Mouse (Mus musculus) cerebellum, adult (tissue): ENCODE measurements around the gene Kat2a.
A peak's percentile ranks its signal among the peaks of the same experiment; 100 is the strongest.

Experiments used
- ATAC-seq: cut with Nextera tagmentation; 2 replicates; pipeline ENCODE4 v1.9.2; 2017; ENCODE audit warnings: mild to moderate bottlenecking, moderate library complexity, mixed read lengths; ENCODE audit not compliant: insufficient number of reproducible peaks, low FRiP score, low TSS enrichment

Kat2a gene

DNA sequence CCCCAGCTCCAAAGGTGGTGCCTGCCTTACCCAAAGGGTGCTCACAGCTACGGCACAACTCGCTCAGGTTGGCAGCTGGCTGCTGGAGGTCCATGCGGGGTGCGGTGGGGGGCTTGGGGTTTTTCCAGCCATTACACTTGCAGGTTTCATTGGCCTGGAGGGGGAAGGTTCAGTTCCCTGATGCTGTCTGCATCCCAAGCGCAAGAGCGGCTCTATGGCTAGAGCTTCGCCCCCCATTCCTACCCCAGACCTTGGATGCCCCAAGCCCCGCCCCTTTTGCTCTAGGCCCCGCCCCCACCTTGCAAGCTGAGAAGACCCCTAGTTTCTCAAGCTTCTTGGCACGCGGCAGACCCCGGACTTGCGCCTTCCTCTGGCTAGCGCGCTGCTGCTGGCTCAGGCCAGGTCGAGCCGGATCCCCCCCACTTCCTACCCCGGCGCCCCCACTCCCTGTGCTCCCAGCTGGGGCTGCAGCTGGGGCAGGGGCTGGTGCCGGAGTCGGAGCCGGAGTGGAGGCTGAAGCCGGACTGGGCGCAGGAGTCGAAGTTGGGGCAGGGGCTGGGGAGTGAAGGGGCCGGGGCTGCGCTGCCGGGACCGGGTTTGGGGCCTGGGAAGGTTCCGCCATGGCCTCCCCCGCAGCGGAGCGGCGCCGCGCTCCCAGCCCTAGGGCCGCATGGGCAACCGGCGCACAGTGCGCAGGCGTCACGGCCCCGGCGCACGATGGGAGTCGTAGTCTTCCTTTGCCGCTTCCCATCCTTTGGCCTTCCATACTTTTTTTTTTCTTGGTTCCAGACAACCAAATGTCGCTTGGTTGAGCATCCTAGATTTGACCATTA lies at the start of gene Kat2a:
Gene Kat2a, minus strand, starts transcription at position 683 of the 833 bp plus-strand sequence.
- peak; percentile 83; the same call in 1 of the 2 replicates for ATAC-seq

DNA sequence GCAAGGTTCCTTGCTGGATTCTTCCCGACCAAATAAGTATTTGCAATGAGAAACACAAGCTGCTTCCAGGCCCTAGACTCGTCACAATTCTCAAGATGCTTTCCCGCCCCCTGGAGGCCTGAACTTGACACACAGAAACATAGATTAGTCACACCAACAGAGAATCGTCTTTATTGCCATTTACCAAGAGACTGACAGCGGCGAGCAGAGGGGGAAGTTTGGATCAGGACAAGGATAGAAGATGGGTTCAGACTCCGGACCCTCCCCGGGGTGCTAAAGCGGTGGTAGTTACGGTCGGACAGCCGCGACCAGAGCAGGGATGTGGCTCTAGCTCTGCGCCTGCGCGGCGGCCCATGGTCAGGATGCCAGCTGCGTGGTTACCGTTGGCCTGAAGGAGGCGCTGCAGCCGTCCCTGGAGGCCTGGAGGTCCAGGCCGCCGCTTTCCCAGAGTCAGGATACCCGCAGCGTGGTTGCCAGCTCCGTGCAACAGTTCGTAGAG lies 49.3 kb upstream of the Kat2a start:
- peak; percentile 85; the same call in 1 of the 2 replicates for ATAC-seq

DNA sequence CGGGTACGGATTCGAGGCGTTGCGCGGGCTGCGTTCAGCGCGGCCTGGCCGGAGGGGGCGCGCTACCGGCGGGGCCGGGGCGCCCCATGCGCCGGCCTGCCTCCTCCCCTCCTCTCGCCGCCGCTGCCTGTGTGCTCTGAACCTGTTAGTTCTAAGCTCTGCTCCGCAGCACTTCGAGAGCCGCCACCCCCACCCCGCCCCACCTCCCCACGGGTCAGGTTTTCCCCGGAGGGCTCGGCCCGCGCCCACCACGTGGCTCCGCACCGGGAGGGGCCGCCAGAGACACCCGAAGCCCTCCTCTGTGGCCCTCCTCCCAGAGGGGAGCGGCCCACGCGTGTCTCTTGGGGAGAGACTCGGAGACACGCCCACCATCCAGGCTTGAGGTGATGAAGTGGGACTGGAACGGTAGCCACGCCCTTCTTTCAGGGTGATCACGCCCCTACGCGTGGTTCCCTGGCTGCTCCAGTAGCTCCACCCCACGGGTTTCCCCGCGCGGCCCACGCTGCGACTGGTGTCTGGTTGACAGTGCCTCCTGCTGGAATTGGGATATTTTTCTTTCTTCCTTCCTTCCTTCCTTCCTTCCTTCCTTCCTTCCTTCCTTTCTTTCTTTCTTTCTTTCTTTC lies 47.5 kb upstream of the Kat2a start, which contains the start of gene Kcnh4:
Gene Kcnh4, minus strand, starts transcription at position 332 of the 623 bp plus-strand sequence.
- ATAC-seq = no peak

DNA sequence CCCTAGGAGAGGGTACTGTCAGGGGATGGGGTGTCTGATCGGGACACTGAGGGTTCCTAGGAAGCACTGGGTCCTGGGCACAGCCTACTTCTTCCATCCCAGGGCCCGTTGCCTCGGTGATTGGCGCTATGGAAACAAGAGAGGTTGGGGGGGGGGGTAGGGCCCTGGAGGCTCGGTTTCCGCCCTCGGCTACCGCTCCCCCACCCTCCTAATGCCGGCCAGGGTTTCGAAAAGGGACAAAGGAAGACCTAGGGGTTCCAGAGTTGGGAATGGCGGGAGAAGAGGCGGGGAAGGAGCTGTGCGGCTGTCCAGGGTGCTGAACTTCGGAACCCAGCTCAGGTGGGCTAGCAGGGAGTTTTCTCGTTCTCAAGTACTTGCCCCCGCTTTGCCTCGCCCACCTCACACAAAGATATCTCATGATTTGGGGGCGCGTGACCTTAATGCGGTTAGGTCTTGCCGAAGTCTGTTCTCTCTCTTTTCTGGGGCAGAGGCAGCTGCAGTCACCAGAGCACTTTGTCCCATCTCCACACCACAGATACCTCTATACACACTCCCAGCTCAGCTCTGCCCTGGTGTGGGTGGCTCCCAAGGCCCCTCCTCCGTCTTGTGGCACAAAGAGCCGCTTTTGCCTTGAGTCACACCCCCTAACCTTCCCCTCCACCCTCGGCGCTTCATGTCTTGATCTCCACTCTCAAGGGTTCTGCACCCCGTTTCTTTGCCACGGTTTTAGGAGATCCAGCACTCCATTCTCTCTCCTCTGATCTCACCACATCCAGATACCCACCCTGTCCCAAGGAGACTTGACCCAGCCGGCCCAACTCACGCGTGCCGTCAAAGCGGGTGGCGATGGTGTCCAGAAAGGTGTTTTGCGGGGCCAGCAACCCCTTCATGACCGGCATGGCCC lies 46.7 kb upstream of the Kat2a start:
- no peak for ATAC-seq

DNA sequence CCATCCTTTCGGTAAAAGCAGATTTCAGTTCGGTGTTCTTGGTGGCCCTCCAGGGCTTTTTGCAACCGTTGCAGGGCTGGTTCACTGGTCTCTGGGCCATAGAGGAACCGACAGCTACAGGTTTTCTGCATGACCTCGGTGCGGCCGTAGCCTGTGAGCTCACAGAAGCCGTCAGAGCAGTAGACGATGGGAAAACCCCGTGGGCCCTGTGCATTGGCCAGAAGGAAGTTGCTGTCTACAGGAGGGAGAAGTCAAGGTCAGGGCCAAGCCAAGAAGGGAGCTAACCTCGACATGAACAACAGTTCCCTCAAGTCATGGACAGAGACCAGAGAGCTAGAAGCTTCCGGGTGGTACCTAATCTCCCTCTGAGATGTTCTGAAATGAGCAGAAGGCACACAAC lies 45.3 kb upstream of the Kat2a start:
- ATAC-seq = no peak

DNA sequence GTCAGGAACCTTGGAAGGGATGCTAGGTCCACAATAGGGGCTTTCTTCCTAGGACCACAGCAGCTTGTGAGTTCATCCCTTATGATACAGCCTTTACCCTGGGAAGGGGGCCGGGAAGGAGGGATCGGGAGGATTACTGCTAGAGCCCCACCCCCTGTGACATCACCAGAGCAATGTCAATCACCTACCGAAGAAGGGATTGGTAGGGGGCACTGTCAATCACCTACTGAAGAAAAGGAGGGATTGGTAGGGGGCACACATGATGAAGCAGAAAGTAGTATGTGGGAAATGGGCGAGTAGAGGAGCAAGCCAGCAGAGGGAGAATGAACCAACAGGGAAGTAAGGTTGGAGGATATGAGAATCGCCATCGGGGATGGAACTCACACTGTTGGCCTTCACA lies 44.2 kb upstream of the Kat2a start:
- no peak for ATAC-seq

DNA sequence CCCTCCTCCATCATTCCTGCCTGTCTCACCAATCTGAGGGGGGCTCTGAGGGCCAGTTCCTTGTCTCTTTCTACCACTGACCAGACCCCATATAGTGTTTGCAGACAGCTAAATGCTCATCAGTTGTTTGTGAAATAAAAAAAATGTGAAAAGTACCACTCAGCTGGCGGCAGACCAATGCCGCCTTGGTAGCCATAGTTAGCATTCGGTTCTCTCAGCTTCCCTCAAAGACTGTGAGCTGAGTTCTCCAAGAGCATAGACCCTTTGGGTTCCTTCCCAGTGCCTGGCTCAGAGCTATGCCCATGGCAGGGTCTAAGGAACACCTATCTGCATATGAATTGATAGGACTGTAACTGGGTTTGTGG lies 42.4 kb upstream of the Kat2a start:
- no peak for ATAC-seq

DNA sequence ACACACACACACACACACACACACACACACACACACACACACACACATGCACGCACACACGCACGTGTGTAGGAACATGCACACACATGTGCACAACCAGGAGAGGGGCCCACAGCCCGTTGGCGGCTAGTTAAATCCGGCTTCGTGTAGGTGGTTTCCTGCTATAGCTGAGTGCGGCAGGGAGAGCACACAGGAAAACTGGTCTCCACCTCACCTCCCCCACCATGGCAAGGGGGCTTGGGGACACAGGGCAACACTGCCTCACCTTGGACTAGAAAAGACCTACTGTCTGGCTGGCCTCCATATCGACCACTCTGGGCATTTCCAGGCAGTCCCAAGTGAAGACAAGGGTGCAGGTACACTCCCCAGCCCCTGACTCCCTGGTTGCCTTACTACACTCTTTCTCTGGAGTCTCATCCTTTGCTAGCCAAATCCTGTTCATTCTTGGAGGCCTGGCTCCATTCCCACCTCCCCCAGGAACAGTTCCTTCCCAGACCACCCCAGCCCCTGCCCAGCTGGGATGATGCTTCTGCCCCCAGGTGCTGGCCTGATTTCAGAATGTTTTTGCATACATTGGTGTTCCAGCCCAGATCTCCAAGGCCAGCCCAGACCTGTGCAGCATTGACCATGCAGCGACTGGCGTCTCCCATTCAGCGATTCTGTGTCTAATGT lies 41.9 kb upstream of the Kat2a start:
- no peak for ATAC-seq

DNA sequence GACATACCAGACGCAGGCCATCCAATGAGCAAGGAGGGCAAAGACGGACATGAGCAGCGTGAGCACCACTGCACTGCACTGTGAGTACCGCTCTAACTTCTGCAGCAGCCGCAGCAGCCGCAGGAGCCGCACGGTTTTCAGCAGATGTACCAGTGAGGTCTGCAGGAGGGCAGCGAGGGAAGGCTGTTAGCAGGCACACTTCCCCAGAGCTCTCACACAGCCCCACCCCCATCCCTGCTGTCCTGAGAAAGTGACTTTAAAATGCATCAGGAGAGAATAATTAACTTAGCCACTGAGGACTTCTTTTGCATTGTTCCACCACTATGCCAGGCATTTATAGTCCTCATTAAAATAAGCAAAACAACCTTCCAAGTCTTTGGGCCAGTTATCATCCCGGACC lies 40.0 kb upstream of the Kat2a start:
- ATAC-seq = no peak

DNA sequence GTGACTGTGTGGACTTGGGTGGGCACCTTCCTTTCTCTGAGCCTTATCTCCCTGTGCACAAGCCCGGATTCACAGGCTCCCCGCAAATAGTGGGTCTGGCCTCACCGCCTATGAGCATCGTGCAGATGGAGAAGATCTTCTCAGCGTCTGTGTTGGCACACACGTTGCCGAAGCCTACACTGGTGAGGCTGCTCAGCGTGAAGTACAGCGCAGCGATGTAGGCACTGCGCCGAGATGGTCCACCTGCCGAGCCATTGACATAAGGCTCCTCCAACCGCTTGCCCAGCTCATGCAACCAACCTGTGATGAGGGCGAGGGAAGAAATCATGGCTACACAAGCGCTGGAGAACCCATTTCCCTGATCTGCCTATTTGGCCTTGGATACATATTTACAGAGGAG lies 37.9 kb upstream of the Kat2a start:
- no peak for ATAC-seq

DNA sequence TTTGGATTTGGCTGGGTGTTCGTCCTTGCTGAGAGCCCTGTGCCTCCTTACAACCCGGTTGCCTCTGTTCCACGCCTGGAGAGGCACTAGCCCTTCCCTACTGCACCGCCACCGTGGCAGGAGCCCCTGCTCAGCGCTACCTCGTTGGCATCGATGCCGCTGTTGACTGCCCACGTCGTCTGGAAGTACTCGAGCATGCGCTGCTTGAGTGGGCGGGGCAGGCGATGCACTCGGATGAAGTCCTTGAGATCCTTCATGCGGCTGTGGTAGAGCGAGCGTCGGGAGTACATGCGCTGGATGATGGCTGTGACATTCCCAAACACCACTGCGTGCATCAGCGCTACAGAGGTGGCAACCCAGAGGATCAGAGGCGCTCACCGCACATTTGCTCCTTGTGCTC lies 37.2 kb upstream of the Kat2a start:
- no peak for ATAC-seq

DNA sequence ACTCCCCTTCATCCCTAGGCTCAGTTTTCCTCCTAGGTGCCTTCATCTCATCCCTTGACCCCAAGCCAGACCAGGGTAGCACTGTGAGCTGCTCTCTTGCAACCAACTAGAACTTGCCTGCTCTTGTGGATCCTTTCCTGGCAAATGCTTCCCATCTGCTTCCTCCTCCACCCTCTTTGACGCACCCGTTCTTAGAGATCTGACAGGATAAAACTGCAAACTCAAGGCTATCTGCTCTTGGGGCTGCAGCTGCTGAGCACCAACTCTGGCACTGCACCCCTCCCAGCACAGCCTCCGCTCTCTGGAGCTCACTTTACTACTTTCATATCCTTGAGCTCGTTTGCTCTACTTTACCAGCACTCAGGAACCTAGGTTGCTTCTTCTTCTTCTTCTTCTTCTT lies 36.4 kb upstream of the Kat2a start:
- ATAC-seq = no peak

DNA sequence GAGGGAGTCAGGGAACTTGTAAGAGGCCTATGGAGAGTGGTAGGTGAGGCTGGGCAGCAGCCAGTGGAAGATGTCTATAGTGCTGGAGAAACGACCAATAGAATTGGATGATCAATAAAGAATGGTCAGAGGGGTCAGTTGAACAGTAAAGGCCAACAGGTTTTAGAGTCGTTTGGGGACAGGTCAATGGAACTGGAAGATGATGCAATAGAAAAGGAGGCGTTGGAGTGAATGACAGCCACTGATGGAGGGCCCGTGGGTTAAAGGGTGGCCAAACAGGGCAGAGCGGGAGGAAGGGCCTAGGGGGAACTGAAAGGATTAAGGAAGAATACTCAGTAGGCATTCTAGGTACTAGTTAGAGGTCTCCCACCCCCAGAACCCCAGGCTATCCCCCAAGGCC lies 34.8 kb upstream of the Kat2a start:
- ATAC-seq = no peak

DNA sequence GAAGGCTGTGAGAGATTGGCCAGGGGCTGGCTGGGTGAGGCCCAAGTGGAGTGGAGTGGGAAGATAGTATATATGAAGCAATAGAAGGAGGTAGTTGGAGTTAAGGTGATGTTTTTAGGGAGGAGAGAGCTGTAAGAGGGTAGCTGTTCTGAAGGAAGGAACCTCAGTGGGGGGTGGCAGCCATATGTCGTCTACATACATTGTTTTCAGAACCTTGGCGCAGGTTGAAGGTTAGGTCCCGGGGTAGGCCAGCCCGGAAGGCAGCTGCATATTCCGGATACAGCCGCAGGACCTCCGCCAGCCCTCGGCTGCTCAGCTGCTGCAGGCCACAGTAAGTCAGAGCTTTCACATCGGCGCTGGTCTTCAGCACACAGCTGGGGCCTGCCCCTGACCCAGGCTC lies 34.3 kb upstream of the Kat2a start:
- no peak for ATAC-seq

DNA sequence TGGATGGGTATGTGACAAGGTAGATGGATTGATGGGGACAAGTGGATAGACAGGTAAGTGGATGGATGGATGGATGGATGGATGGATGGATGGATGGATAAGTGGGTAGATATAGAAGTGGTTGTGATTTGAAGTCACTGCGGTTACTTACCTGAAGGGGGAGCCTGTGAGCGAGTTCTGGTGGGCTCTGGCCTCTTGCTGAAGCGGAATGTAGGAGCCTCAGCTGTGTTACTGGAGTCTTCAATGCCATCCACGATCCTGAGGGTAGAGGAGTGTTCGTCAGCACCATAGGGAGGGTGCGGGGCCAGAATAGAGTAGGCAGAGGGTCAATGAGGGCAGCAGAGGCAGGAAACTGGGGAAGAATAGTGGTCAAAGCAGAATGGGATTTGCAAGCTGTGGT lies 32.8 kb upstream of the Kat2a start:
- ATAC-seq = no peak

DNA sequence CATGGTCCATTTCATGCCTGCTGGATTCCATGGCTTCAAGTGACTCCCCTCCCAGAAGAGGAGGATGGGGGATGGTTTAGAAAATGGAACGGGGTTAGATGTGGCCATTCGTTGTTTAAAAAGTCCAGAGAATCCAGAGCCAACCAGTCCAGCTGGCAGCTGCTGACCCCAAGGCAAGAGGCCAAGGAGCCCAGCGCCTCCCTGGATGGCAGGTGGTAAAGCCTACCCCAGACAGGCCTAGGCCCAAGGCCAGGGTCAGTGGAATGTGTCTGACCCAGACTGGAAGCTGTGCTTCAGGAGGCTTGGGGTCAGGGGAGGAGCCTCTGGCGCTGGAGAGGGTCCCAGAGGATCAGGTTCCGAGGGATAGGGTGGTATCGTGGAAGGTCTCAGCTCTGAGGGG lies 29.1 kb upstream of the Kat2a start:
- no peak for ATAC-seq

DNA sequence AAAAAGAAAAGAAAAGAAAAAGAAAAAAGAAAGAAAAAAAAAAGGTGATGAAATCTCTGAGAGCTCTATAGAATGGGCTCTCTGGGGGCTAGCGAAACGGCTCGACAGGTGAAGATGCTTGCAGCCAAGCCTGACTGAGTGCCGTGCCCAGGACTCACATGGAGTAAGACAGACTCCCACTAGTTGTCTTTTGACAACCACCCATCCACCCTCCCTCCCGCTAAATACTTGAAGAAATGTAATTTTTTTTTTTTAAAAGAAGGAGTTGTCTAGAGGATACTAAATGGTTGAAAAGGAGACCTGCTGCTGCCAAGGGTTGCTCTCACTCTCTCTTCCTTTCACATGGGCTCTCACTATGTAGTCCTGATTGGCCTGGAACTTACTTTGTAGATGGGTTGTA lies 26.5 kb upstream of the Kat2a start:
- ATAC-seq = no peak

DNA sequence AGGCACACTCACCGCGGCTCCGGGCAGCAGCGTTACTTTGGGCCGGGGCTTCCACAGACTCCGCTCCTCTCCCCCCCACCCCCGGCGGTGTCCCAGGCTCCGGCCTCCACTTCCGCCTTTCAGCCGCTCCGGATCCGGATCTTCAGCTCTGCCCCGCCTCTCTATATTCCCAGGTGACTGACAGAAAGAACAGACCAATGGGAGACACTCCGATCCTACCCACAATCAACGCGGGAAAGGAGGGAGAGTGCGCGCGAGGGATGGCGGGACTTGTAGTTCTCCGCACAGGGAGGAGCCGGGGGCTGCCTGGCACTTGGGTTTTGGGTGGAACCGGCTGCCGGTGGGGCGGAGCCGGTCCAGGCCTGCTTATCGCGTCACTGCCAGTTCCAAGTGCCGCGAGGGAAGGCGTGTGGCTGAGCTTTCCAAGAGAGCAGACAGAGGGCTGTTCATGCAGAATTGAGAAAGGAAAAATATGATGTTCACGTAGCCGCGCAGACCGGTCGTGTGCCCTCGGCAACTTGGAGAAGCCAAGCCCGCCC lies 25.9 kb upstream of the Kat2a start, which contains the start of gene Rab5c:
Gene Rab5c, minus strand, starts transcription at position 150 of the 539 bp plus-strand sequence.
- peak; percentile 98 for ATAC-seq

DNA sequence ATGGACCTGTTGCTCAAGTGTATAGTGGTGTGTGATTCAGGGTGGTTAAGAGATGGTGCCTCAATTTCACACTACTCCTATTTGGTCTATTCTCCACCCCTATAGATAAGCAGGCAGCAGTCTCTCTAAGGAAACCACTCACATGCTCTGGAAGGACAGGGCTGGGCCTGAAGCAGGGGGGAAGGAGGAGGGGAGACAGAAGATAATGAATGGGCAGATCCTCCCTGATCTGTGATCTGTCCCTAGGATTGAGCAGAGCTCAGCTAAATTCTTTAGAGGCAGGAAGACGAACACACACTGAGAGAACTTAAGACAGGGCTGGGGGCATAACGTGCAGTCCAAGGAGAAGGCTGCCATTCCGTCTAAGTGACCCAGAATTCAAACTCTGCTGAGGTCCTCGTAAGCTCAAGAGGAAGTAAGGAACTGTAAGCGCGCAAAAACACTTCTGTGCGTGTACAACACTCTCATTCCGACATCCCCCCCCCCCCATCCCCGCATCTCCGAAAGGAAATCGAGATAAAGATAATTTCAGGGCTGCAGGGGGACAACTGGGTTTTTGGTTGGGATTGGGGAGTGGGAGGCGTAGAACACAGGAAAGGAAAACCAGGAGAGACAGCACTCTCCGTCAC lies 25.0 kb upstream of the Kat2a start:
- no peak for ATAC-seq

DNA sequence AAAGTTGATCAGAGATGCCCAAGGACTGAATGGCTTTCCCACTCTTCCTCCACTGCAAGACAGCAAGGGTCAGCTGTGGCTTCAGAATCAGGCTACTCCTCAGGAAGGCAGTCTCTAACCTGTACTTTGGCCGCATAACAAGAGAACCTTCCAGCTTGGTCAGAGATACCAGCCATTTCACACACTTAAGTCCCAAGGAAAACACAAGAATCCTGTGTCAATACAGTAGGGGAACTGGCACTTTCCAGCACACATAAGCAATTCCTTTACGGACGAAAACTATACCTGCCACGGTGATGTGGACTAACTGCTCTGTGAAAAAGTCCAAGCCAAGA lies 24.4 kb upstream of the Kat2a start:
- ATAC-seq = no peak
